Mouse (Mus musculus) cerebellum, adult 8-10 months (tissue): ENCODE data around the gene Tjp3.
A peak's percentile ranks its signal among the peaks of the same experiment; 100 is the strongest.

Experiments
- DNase-seq: peaks from one replicate; pipeline ENCODE4 v3.0.0; 2022

Gene Tjp3

GRCm38 (mm10) chr10:81291511-81292104, at the start of gene Tjp3:
Gene Tjp3 (minus strand): TSS chr10:81291581.
- DNase-seq, result no peak

GRCm38 (mm10) chr10:81340551-81341332, 49.4 kb upstream of the Tjp3 start:
- no peak for DNase-seq

GRCm38 (mm10) chr10:81336558-81336957, 45.2 kb upstream of the Tjp3 start:
- no peak for DNase-seq

- DNase-seq, result no peak
Observed at GRCm38 (mm10) chr10:81335393-81336340, 44.3 kb upstream of the Tjp3 start.

- DNase-seq, result no peak
Observed at GRCm38 (mm10) chr10:81334324-81334723, 42.9 kb upstream of the Tjp3 start.

- no peak for DNase-seq
Observed at GRCm38 (mm10) chr10:81332277-81332676, 40.9 kb upstream of the Tjp3 start.

GRCm38 (mm10) chr10:81330007-81330406, 38.6 kb upstream of the Tjp3 start:
- no peak for DNase-seq

GRCm38 (mm10) chr10:81329194-81329975, 38.0 kb upstream of the Tjp3 start:
- no peak for DNase-seq

- DNase-seq, result no peak
Observed at GRCm38 (mm10) chr10:81328386-81328785, 37.0 kb upstream of the Tjp3 start, which contains the start of gene Tbxa2r. Gene Tbxa2r (plus strand): TSS chr10:81328731.

- no peak for DNase-seq
Observed at GRCm38 (mm10) chr10:81327959-81328358, 36.6 kb upstream of the Tjp3 start.

- no peak for DNase-seq
Observed at GRCm38 (mm10) chr10:81326858-81327257, 35.5 kb upstream of the Tjp3 start.

- no peak for DNase-seq
Observed at GRCm38 (mm10) chr10:81325781-81326180, 34.4 kb upstream of the Tjp3 start.

- no peak for DNase-seq
Observed at GRCm38 (mm10) chr10:81325176-81325575, 33.8 kb upstream of the Tjp3 start.

GRCm38 (mm10) chr10:81323791-81324530, 32.6 kb upstream of the Tjp3 start:
- DNase-seq, result no peak

GRCm38 (mm10) chr10:81323141-81323775, 31.9 kb upstream of the Tjp3 start:
- DNase-seq, result no peak

GRCm38 (mm10) chr10:81322444-81322843, 31.1 kb upstream of the Tjp3 start:
- DNase-seq, result no peak

- no peak for DNase-seq
Observed at GRCm38 (mm10) chr10:81321436-81321835, 30.1 kb upstream of the Tjp3 start.

GRCm38 (mm10) chr10:81320550-81321347, 29.4 kb upstream of the Tjp3 start, which contains the start of gene Cactin:
Gene Cactin (plus strand): TSS chr10:81321103.
- peak; percentile 98 for DNase-seq

- peak; percentile 54 for DNase-seq
Observed at GRCm38 (mm10) chr10:81319741-81320549, 28.6 kb upstream of the Tjp3 start.
